Mouse (Mus musculus): ENCODE results near the gene Slc1a3.

DNA sequence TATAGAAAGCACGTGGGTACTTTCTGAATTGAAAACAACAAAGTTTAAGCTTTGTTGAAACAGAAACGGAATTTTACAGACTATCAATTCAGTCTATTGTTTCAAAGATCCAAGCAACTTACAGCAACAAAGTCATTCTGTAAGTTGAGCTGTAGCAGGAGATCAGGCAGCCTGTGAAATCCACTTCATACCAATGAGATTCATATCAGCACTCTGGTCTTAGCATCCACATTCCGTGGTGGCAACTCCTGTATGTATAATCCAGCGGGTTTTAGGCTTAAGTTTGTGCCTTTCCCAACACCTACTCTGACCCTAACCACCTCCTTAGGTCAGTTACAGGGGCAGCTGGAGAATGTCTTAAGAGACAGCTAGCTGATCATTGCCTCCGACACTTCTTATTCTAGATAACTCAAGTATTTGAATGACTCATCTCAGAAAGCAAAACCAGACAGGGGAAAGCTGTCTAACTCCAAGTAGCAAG is 34.3 kb downstream of the Slc1a3 start:
- TF ChIP-seq CTCF (IDR thresholded peaks at IDR 0.05; ENCODE audit: control insufficient read depth, insufficient read depth, low read length), result no peak
- TF ChIP-seq POLR2A (IDR thresholded peaks at IDR 0.05; ENCODE audit: borderline replicate concordance, control insufficient read depth, low read depth, low read length), result no peak

Measured in bone marrow, adult 2 months (tissue).